Mouse (Mus musculus) spleen, postnatal 10 days (tissue): Measurements from ENCODE around the gene Serpina6.
"Not testable (repeated sequence)": the region's sequence is repeated elsewhere in the genome, so short reads cannot be mapped to it uniquely, and the experiment has no call there.

Source experiments
- DNase-seq, 2 experiments: peaks; one replicate each; pipeline ENCODE4 v3.0.0; 2021 to 2022; ENCODE audit warnings: low spot score in 2 of 2

Serpina6 gene

GRCm38 (mm10) chr12:103656848-103657626, at the start of gene Serpina6:
Serpina6 (minus strand) TSS chr12:103657212.
- DNase-seq = no peak

- no peak for DNase-seq
These were observed 49.1 kb upstream of the Serpina6 start for GRCm38 (mm10) chr12:103706113-103706512.

- DNase-seq = no peak
These were observed 48.5 kb upstream of the Serpina6 start for GRCm38 (mm10) chr12:103705547-103705946.

- DNase-seq = no peak
These were observed 43.2 kb upstream of the Serpina6 start for GRCm38 (mm10) chr12:103700144-103700750.

- no peak for DNase-seq
These were observed 38.4 kb upstream of the Serpina6 start, which contains the start of gene Serpina1f for GRCm38 (mm10) chr12:103695429-103695828. Serpina1f (minus strand) TSS chr12:103695529.

DNA sequence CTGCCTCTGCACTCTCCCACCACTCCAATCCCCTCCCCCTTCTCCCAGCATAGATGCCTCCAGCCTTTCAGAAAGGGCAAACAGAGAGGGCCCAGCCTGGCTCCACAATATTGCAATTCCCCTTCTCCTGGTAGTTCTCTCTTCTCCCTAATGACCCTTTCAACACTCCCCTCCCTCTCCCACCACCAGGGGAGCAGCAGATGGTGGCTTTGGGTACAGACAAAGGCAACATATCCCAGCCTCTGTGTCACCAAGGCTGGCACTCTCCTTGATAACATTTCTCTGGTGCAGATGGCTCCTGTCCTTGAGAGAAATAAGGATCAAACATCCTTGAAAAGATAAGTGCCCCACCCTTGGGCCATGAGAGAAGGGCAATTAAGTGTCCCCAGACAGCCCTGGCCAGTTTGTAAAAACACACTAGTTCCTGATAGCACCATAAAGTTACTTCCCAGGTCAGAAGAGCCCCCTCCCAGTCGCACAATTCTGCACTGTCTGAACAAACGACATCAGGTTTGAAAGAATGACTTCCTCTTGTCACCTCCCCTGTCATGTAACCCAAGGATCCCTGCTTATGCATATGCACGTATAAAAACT, 31.3 kb upstream of the Serpina6 start:
- DNase-seq = no peak

GRCm38 (mm10) chr12:103687021-103687420, 30.0 kb upstream of the Serpina6 start:
- DNase-seq = no peak

DNA sequence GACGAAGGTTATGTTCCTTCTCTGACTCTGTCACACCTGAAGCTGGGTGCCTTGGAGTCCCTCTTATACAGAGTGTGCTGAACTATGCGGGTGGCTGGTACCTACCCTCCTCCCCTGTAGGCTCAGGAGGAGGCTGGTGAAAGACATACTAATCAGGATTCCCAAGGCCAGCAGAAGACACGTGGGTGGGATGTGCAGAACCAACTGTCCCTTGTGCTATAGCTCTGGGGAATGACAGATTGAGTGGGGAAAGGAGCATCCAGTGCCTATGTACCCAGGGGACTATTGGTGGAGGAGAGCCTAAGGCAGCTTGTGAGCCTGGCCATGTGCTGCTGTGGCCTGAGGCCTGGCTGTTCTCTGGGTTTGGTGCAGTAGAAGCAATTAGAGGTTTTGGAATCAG, 29.0 kb upstream of the Serpina6 start:
- DNase-seq = no peak

- no peak for DNase-seq
These were observed 28.4 kb upstream of the Serpina6 start for GRCm38 (mm10) chr12:103685386-103685785.

DNA sequence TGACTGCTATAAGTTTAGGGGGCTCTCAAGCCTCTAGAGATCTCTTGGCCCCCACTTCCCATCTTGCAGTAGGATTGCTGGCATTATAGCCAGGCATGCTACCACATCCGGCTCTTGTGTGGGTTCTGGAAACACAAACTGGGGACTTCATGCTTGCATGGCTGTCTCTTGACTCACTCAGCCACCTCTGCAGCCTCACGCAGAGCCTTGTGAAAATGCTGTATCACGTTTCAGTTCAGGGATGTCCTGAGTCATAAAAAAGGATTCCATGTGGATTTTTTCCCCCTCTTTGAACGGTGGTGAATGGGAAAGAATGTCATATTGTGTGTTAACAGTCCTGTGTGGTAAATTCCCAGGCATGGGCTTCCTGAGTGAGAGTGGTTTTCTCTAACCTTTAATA, 26.8 kb upstream of the Serpina6 start:
- no peak for DNase-seq

DNA sequence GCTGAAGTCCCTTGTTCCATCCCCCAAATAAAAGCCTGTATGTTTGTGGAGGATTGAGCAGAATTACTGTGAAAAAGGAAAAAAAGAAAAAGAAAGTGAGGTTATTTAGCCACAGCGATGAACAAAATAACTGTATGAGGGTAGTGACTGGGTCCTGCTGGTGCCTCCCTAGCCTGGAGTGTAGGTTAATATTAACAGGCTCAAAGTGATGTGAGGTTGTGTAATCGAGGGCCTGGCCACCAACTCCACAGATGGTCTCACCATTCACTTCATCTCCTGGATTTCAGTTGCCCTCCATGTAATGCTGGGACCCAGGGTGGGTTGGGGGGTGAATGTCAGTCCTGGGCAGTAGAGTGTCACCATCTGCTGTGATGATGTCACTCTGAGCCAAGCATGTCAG, 24.7 kb upstream of the Serpina6 start:
- DNase-seq = no peak

- DNase-seq = no peak
These were observed 24.2 kb upstream of the Serpina6 start for GRCm38 (mm10) chr12:103681169-103681568.

DNA sequence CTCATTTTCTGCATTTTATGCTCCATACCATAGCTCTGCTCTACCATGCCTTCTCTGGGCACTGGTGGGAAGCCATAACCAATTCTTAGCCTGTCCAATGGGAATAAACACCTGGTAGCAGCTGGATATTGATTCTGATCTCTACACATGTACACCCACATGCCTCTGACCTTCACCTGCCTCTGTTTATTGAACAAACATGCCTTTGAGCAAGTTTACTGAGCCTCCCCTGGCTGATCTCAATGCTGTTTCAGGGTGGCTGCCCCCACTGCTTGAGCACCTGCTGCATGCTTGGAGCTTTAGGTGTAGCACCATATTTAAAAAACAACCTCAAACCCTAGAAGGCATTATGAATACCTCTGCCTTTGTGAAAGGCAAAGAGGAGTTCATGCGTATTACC, 22.8 kb upstream of the Serpina6 start:
- not testable (repeated sequence) for DNase-seq

DNA sequence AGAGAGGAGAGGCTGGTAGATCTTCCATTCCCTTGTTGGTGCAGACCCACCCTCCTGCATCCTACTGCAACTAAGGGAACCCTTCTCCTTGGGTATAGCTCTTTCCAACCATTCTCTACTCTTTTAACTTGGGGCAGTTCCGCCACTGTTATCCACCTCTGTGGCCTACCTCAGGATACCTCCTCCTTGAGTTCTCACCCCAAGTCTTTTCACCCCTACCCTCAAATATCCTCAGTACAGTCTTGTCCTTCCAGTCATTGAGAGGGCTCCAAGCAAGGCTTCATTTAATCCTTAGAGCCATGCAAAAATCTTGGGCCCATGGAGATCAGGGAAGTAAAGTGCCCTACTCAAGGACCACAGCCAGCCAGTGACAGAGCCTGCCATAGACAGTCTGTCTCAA, 19.0 kb upstream of the Serpina6 start, which contains the start of gene Serpina16:
Gene Serpina16, minus strand, starts transcription at position 101 of the 400 bp plus-strand sequence.
- no peak for DNase-seq

- DNase-seq = no peak
These were observed 16.2 kb upstream of the Serpina6 start for GRCm38 (mm10) chr12:103673179-103673578.

- DNase-seq = no peak
These were observed 14.5 kb upstream of the Serpina6 start for GRCm38 (mm10) chr12:103671483-103671882.

DNA sequence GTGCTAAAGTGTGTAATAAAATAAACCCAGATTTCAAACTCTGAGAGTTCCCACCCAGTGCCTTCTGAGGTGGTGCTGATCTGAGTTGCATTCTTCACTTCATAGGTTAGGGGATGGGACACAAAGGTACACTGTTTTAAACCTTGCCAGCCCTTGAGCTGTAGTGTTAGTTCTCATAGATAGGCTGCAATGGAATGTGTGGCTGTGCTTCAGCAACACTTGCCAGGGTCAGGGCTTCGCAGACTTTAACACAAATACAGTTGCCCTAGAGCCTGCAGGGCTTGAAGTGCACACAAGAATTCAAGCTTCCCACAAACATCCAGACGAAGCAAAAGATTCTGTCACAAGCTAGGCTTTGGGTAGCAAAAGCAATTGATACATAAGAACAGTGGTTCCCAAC, 14.0 kb upstream of the Serpina6 start:
- no peak for DNase-seq

GRCm38 (mm10) chr12:103670344-103670743, 13.3 kb upstream of the Serpina6 start:
- no peak for DNase-seq

DNA sequence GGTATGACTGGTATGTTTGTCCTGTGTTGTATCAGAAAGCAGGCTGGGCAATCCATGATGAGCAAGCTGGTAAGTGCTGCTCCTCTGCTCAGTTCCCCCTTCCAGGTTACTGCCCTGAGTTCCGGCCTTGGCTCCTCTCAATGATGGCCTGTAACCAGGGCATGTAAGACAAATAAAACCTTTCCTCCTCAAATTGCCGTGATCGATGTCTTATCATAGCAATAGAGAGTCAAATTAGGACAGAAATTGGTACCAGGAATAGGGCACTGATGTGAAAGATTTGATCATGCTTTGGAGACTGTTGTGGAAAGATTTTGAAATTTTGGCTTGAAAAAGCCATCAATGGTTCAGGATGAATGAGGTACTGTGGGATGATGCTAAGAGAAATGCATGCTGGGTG, 8.3 kb upstream of the Serpina6 start:
- DNase-seq = no peak

- DNase-seq = not testable (repeated sequence)
These were observed 5.0 kb upstream of the Serpina6 start for GRCm38 (mm10) chr12:103662053-103662452.

GRCm38 (mm10) chr12:103660076-103660475, 3.1 kb upstream of the Serpina6 start:
- no peak for DNase-seq

DNA sequence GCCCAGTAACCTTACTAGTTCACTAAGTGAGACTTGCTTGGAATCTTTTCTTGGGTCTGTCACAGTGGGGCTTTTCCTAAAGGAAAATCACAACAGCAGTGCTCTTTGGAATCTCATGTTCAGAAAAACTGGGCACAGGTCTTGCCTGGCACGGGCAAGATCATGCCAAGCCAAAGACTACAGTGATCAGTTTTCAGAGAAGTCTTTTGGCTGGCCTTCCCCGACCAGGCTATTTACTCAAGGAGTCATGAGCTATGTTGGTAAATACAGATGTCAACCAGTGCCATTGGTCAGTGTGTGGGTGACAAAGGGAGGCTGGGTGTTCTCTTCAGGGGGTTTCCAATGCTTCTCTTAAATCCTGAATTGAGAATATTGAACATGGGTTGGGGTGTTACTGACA, 2.2 kb upstream of the Serpina6 start:
- DNase-seq = no peak

- no peak for DNase-seq
These were observed 979 bp upstream of the Serpina6 start for GRCm38 (mm10) chr12:103657991-103658390.
